Mouse (Mus musculus): ENCODE results near the gene Plscr3. TPM values are rescaled to one million over a fixed set of nuclear protein-coding genes. Genes with fewer than 3 reads are reported as not detected.

Plscr3 gene
- total RNA-seq (2014; fragmentation: Nextera tagmentation), result 26.2 and 32.3 TPM in 2 replicates
- total RNA-seq (2017), result 9.3 and 12.1 TPM in 2 replicates
- 54.2 and 61.1 TPM in 2 replicates for polyA plus RNA-seq (2012)

- DNase-seq (ENCODE audit: low spot score), result peak; percentile 85
- Histone ChIP-seq H3K4me1 (ENCODE audit: insufficient read depth, low read depth, low read length) (peaks cover 59% of the 10 kb centered on the region), H3K36me3 (replicated peaks) (peaks cover 40% of the 10 kb centered on the region), H3K9me3 (replicated peaks) (no peaks in the 10 kb centered on the region), H3K4me3 (ENCODE audit: low read depth, low read length) (peak within 1 kb of the TSS; percentile 78), H3K27me3 (ENCODE audit: insufficient read depth, low read length) (no peaks in the 10 kb centered on the region)
- peak; percentile 74 for ATAC-seq (ENCODE audit: extremely low read depth, insufficient number of reproducible peaks, low FRiP score, poor library complexity, severe bottlenecking)
- TF ChIP-seq TAL1 (conservative IDR thresholded peaks at IDR 0.05; ENCODE audit: low read depth, low read length) (no peak), CTCF (IDR thresholded peaks at IDR 0.05; ENCODE audit: low read depth, low read length) (no peak), POLR2AphosphoS5 (IDR thresholded peaks at IDR 0.05; ENCODE audit: insufficient replicate concordance, low read depth, low read length) (no peak), GATA1 (IDR thresholded peaks at IDR 0.05; ENCODE audit: borderline replicate concordance, low read length) (no peak), GATA2 (IDR thresholded peaks at IDR 0.05; ENCODE audit: borderline replicate concordance, low read depth, low read length) (no peak)
These were observed at the start of gene Plscr3 for GRCm38 (mm10) chr11:69846198-69846680. TSS of gene Plscr3 (plus strand) at chr11:69846376.

- Histone ChIP-seq H3K4me3 (ENCODE audit: low read depth, low read length) (no peak overlapping the region), H3K4me1 (ENCODE audit: insufficient read depth, low read depth, low read length) (peaks cover 63% of the 10 kb centered on the region), H3K36me3 (replicated peaks) (peaks cover 11% of the 10 kb centered on the region), H3K27me3 (ENCODE audit: insufficient read depth, low read length) (peaks cover 72% of the 10 kb centered on the region), H3K9me3 (replicated peaks) (no peaks in the 10 kb centered on the region)
- ATAC-seq (ENCODE audit: extremely low read depth, insufficient number of reproducible peaks, low FRiP score, poor library complexity, severe bottlenecking), result no peak
- TF ChIP-seq GATA1 (IDR thresholded peaks at IDR 0.05; ENCODE audit: borderline replicate concordance, low read length), result no peak
- TF ChIP-seq CTCF (IDR thresholded peaks at IDR 0.05; ENCODE audit: low read depth, low read length), result no peak
- no peak for TF ChIP-seq TAL1 (conservative IDR thresholded peaks at IDR 0.05; ENCODE audit: low read depth, low read length)
- no peak for TF ChIP-seq POLR2AphosphoS5 (IDR thresholded peaks at IDR 0.05; ENCODE audit: insufficient replicate concordance, low read depth, low read length)
- TF ChIP-seq GATA2 (IDR thresholded peaks at IDR 0.05; ENCODE audit: borderline replicate concordance, low read depth, low read length), result no peak
- DNase-seq (ENCODE audit: low spot score), result no peak
These were observed 48.3 kb upstream of the Plscr3 start for GRCm38 (mm10) chr11:69797924-69798323.

GRCm38 (mm10) chr11:69799394-69800137 lies 46.6 kb upstream of the Plscr3 start:
- Histone ChIP-seq H3K9me3 (replicated peaks) (no peaks in the 10 kb centered on the region), H3K4me1 (ENCODE audit: insufficient read depth, low read depth, low read length) (peaks cover 70% of the 10 kb centered on the region), H3K36me3 (replicated peaks) (peaks cover 11% of the 10 kb centered on the region), H3K4me3 (ENCODE audit: low read depth, low read length) (peak overlapping the region; percentile 68; the same call in 1 of the 2 replicates), H3K27me3 (ENCODE audit: insufficient read depth, low read length) (peaks cover 77% of the 10 kb centered on the region)
- TF ChIP-seq GATA2 (IDR thresholded peaks at IDR 0.05; ENCODE audit: borderline replicate concordance, low read depth, low read length), result no peak
- TF ChIP-seq CTCF (IDR thresholded peaks at IDR 0.05; ENCODE audit: low read depth, low read length), result no peak
- TF ChIP-seq GATA1 (IDR thresholded peaks at IDR 0.05; ENCODE audit: borderline replicate concordance, low read length), result no peak
- TF ChIP-seq TAL1 (conservative IDR thresholded peaks at IDR 0.05; ENCODE audit: low read depth, low read length), result no peak
- no peak for TF ChIP-seq POLR2AphosphoS5 (IDR thresholded peaks at IDR 0.05; ENCODE audit: insufficient replicate concordance, low read depth, low read length)
- DNase-seq (ENCODE audit: low spot score) (peak; percentile 24), ATAC-seq (ENCODE audit: extremely low read depth, insufficient number of reproducible peaks, low FRiP score, poor library complexity, severe bottlenecking) (no peak)

- peaks cover 11% of the 10 kb centered on the region for H3K36me3 ChIP-seq (replicated peaks)
- peak overlapping the region; percentile 68; the same call in 1 of the 2 replicates for H3K4me3 ChIP-seq (ENCODE audit: low read depth, low read length)
- no peak for TF ChIP-seq TAL1 (conservative IDR thresholded peaks at IDR 0.05; ENCODE audit: low read depth, low read length)
- TF ChIP-seq POLR2AphosphoS5 (IDR thresholded peaks at IDR 0.05; ENCODE audit: insufficient replicate concordance, low read depth, low read length), result no peak
- TF ChIP-seq CTCF (IDR thresholded peaks at IDR 0.05; ENCODE audit: low read depth, low read length), result no peak
- TF ChIP-seq GATA1 (IDR thresholded peaks at IDR 0.05; ENCODE audit: borderline replicate concordance, low read length), result no peak
- no peak for TF ChIP-seq GATA2 (IDR thresholded peaks at IDR 0.05; ENCODE audit: borderline replicate concordance, low read depth, low read length)
- ATAC-seq (ENCODE audit: extremely low read depth, insufficient number of reproducible peaks, low FRiP score, poor library complexity, severe bottlenecking) (no peak), DNase-seq (ENCODE audit: low spot score) (peak; percentile 34)
- H3K9me3 ChIP-seq (replicated peaks), result no peaks in the 10 kb centered on the region
- H3K4me1 ChIP-seq (ENCODE audit: insufficient read depth, low read depth, low read length), result peaks cover 66% of the 10 kb centered on the region
- peaks cover 82% of the 10 kb centered on the region for H3K27me3 ChIP-seq (ENCODE audit: insufficient read depth, low read length)
These were observed 46.1 kb upstream of the Plscr3 start for GRCm38 (mm10) chr11:69800138-69800391.

- TF ChIP-seq POLR2AphosphoS5 (IDR thresholded peaks at IDR 0.05; ENCODE audit: insufficient replicate concordance, low read depth, low read length) (no peak), GATA1 (IDR thresholded peaks at IDR 0.05; ENCODE audit: borderline replicate concordance, low read length) (no peak), GATA2 (IDR thresholded peaks at IDR 0.05; ENCODE audit: borderline replicate concordance, low read depth, low read length) (no peak), TAL1 (conservative IDR thresholded peaks at IDR 0.05; ENCODE audit: low read depth, low read length) (no peak), CTCF (IDR thresholded peaks at IDR 0.05; ENCODE audit: low read depth, low read length) (no peak)
- H3K9me3 ChIP-seq (replicated peaks), result no peaks in the 10 kb centered on the region
- peak overlapping the region; percentile 68 for H3K4me3 ChIP-seq (ENCODE audit: low read depth, low read length)
- peaks cover 11% of the 10 kb centered on the region for H3K36me3 ChIP-seq (replicated peaks)
- peaks cover 87% of the 10 kb centered on the region for H3K27me3 ChIP-seq (ENCODE audit: insufficient read depth, low read length)
- ATAC-seq (ENCODE audit: extremely low read depth, insufficient number of reproducible peaks, low FRiP score, poor library complexity, severe bottlenecking), result no peak
- peaks cover 61% of the 10 kb centered on the region for H3K4me1 ChIP-seq (ENCODE audit: insufficient read depth, low read depth, low read length)
- peak; percentile 47 for DNase-seq (ENCODE audit: low spot score)
These were observed 45.6 kb upstream of the Plscr3 start for GRCm38 (mm10) chr11:69800392-69801197.
